Mouse (Mus musculus) myocyte (in vitro differentiated cells): ENCODE results near the gene Tmem247.

Source experiments
- MYOG ChIP-seq, 3 experiments: IDR thresholded peaks; one replicate each; pipeline ENCODE4 v1.6.1; 2011; ENCODE audit warnings: control low read depth in 2 of 3, low read depth in 2 of 3, mild to moderate bottlenecking in 2 of 3; ENCODE audit not compliant: insufficient read length in 2 of 3, control insufficient read depth in 1 of 3, insufficient read depth in 1 of 3
- POLR2A ChIP-seq: IDR thresholded peaks from one replicate; pipeline ENCODE4 v1.6.1; 2011; ENCODE audit warnings: low read depth, mild to moderate bottlenecking, control low read depth, moderate library complexity; ENCODE audit not compliant: insufficient read length

- TF ChIP-seq POLR2A (no peak), MYOG (IDR thresholded peaks at IDR 0.05; ENCODE audit: control insufficient read depth in 1 of 3, insufficient read depth in 1 of 3, insufficient read length in 2 of 3, low read depth in 2 of 3) (no peak)
Observed at GRCm38 (mm10) chr17:86915540-86915939, 1.6 kb upstream of the Tmem247 start.
